Mouse (Mus musculus) mouse embryonic stem cell (cell line): ENCODE data around the gene Sytl4.

ENCODE experiments used
- in situ Hi-C, 2 experiments: fragments of 300-500 bp; cut with MboI; formaldehyde crosslinking; loops; 1 replicate in 1 of 2; 3 replicates in 1 of 2; pipeline ENCODE4 v1.14.3; 2019 to 2020; ENCODE audit warnings: low sequenced_read_pairs in 2 of 2, low pct_unique_long_range_greater_than_20kb in 1 of 2, mixed read lengths in 1 of 2; ENCODE audit not compliant: unreplicated experiment in 1 of 2

Sytl4 gene

GRCm38 (mm10) chrX:133981231-133982002 is at the start of gene Sytl4:
TSS of gene Sytl4 (minus strand) at chrX:133981812.
- in situ Hi-C loops = no loop called here

- in situ Hi-C loops = loop anchor here in 1 of 2 experiments (10.0 kb wide), 1 partner anchor 76 kb away; no protein-coding TSS in a partner anchor
Measured at GRCm38 (mm10) chrX:134020664-134021063, 39.1 kb upstream of the Sytl4 start.

- in situ Hi-C loops = no loop called here
Measured at GRCm38 (mm10) chrX:134019005-134019404, 37.4 kb upstream of the Sytl4 start.

- in situ Hi-C loops = no loop called here
Measured at GRCm38 (mm10) chrX:133995866-133996265, 14.3 kb upstream of the Sytl4 start.

- in situ Hi-C loops = no loop called here
Measured at GRCm38 (mm10) chrX:133964615-133965014, 17.0 kb downstream of the Sytl4 start.

GRCm38 (mm10) chrX:133960617-133961016 is 21.0 kb downstream of the Sytl4 start:
- in situ Hi-C loops = no loop called here

- in situ Hi-C loops = no loop called here
Measured at GRCm38 (mm10) chrX:133954661-133955060, 27.0 kb downstream of the Sytl4 start.

GRCm38 (mm10) chrX:133947427-133947826 is 34.2 kb downstream of the Sytl4 start:
- in situ Hi-C loops = loop anchor here in 1 of 2 experiments (10.0 kb wide), 1 partner anchor 77 kb away; no protein-coding TSS in a partner anchor

GRCm38 (mm10) chrX:133939561-133939960 is 42.1 kb downstream of the Sytl4 start:
- in situ Hi-C loops = no loop called here

GRCm38 (mm10) chrX:133936605-133937225 is 44.9 kb downstream of the Sytl4 start:
- in situ Hi-C loops = no loop called here

- in situ Hi-C loops = no loop called here
Measured at GRCm38 (mm10) chrX:133931302-133932013, 50.2 kb downstream of the Sytl4 start.

- in situ Hi-C loops = no loop called here
Measured at GRCm38 (mm10) chrX:133926760-133927159, 54.9 kb downstream of the Sytl4 start.

GRCm38 (mm10) chrX:133921187-133921586 is 60.4 kb downstream of the Sytl4 start:
- in situ Hi-C loops = no loop called here

- in situ Hi-C loops = no loop called here
Measured at GRCm38 (mm10) chrX:133914219-133914618, 67.4 kb downstream of the Sytl4 start.

- in situ Hi-C loops = no loop called here
Measured at GRCm38 (mm10) chrX:133913006-133913405, 68.6 kb downstream of the Sytl4 start.

GRCm38 (mm10) chrX:133911397-133912103 is 70.1 kb downstream of the Sytl4 start:
- in situ Hi-C loops = no loop called here

- in situ Hi-C loops = no loop called here
Measured at GRCm38 (mm10) chrX:133908261-133908660, 73.4 kb downstream of the Sytl4 start, which contains the start of gene Srpx2. TSS of gene Srpx2 (plus strand) at chrX:133908426.

GRCm38 (mm10) chrX:133898014-133898542 is 83.5 kb downstream of the Sytl4 start, which contains the start of gene Tspan6:
TSS of gene Tspan6 (minus strand) at chrX:133898429.
- in situ Hi-C loops = no loop called here
